Mouse (Mus musculus) hindbrain, postnatal 0 days (tissue): ENCODE results near the gene Mical2. TPM values are rescaled to one million over a fixed set of nuclear protein-coding genes. Genes with fewer than 3 reads are reported as not detected.

Experiments
- ATAC-seq: fragments of 200-750 bp; cut with Nextera tagmentation; 2 replicates; pipeline ENCODE4 v1.8.0; 2017; ENCODE audit warnings: mild to moderate bottlenecking, moderate TSS enrichment, moderate library complexity
- DNase-seq: peaks from one replicate; pipeline ENCODE4 v3.0.0-alpha.2; 2015; ENCODE audit warnings: low spot score
- H3K27ac ChIP-seq: fragments of 300-500 bp; sonication (generic); 2 replicates; pipeline ENCODE4 v1.5.1; 2014; ENCODE audit warnings: mild to moderate bottlenecking
- H3K27me3 ChIP-seq: fragments of 300-500 bp; sonication (generic); 2 replicates; pipeline ENCODE4 v1.6.1; 2014; ENCODE audit warnings: low read length, mixed read lengths; ENCODE audit not compliant: insufficient read depth
- H3K36me3 ChIP-seq: fragments of 300-500 bp; sonication (generic); 2 replicates; pipeline ENCODE4 v1.6.1; 2014; ENCODE audit warnings: low read length, mixed read lengths; ENCODE audit not compliant: insufficient read depth
- H3K4me1 ChIP-seq: fragments of 300-500 bp; sonication (generic); 2 replicates; pipeline ENCODE4 v1.6.1; 2014; ENCODE audit warnings: antibody characterized with exemption, low read length, mixed read lengths; ENCODE audit not compliant: insufficient read depth
- H3K4me2 ChIP-seq: fragments of 300-500 bp; sonication (generic); 2 replicates; pipeline ENCODE4 v1.6.1; 2014; ENCODE audit warnings: low read depth, mild to moderate bottlenecking, low read length, moderate library complexity, mixed read lengths
- H3K4me3 ChIP-seq: fragments of 300-500 bp; sonication (generic); 2 replicates; pipeline ENCODE4 v1.5.1; 2014; ENCODE audit warnings: low read length
- H3K9ac ChIP-seq: fragments of 300-500 bp; sonication (generic); replicated peaks from 2 replicates; pipeline ENCODE4 v1.6.1; 2014; ENCODE audit warnings: mild to moderate bottlenecking, low read length, moderate library complexity, mixed read lengths
- H3K9me3 ChIP-seq: fragments of 300-500 bp; sonication (generic); 2 replicates; pipeline ENCODE4 v1.6.1; 2016; ENCODE audit warnings: low read length, mixed read lengths
- CTCF ChIP-seq: IDR thresholded peaks from 2 replicates; pipeline ENCODE4 v1.5.1; 2016; ENCODE audit warnings: antibody characterized with exemption, control low read depth, low read depth
- WGBS: fragments of 180-500 bp; shearing (Covaris S2); extraction: QIAGEN DNeasy Blood & Tissue Kit; methylation state at CpG from one replicate; pipeline ENCODE4 v1.1.7; 2014; 5-methylcytosine and 5-hydroxymethylcytosine counted together
- polyA plus RNA-seq: library from polyadenylated mRNA; unstranded; fragments of >200 nt; fragmentation: Nextera tagmentation; extraction: Ambion mirVana; gene quantifications from 2 replicates; pipeline ENCODE4 v1.2.1, GENCODE M21; 2015
- total RNA-seq: library from RNA; depleted of rRNA; stranded (reverse); fragments of >200 nt; gene quantifications from 2 replicates; pipeline ENCODE4 v1.2.3, GENCODE M21; 2014

Mical2 gene
- total and polyA plus RNA-seq, 2 experiments from 2014 or later, result 6.4 to 16.5 TPM

DNA sequence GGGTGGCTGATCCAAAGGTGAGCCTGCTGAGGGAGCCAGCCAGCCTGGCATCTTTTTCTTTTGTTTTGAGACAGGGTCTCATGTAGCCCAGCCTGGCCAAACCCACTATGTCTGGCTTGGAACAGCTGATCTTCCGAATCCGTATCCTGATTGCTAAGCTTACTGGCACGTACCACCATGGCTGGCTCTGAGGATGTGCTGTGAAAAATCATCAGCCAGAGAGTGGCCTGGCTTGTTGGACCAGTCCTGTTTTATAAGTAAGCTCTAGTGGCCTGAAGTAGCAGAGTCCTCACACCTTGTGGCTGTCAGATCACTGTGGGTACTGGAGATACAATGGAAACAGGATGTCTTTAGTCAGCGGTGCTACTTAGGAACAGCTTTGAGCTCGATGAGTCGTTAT is 47.8 kb downstream of the Mical2 start:
- DNase-seq (no peak), ATAC-seq (no peak)
- WGBS, result 54% methylated on average over 6 of the region's 6 CpGs
- no peak for TF ChIP-seq CTCF
- Histone ChIP-seq H3K4me3 (no peak overlapping the region), H3K27ac (no peak overlapping the region), H3K4me1 (0 out of 2 replicates have a peak, but pooled peaks cover 5% of the 10 kb centered on the region), H3K9me3 (no peaks in the 10 kb centered on the region), H3K9ac (no peak overlapping the region), H3K36me3 (no peaks in the 10 kb centered on the region), H3K4me2 (no peak overlapping the region), H3K27me3 (no peaks in the 10 kb centered on the region)

DNA sequence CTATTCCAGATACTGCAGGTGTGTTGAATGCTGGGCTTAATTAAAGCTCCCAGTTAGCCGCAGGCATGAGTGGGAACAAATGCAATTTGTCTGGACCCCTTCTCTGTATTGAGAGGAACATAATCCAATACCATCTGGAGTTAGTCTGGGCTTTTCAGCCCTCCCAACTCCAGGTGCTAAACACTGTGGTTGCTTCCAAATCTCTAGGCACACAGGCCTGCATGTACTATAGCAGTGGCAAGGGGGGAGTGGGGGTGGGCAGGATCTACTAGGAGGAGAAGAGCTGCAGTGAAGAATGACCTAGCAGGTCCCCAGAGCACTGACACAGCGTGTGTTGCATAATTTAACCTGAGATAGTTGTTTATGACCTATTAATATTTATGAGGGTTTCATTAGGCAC is 49.0 kb downstream of the Mical2 start:
- 0 out of 2 replicates have a peak, but pooled peaks cover 5% of the 10 kb centered on the region for H3K4me1 ChIP-seq
- H3K9me3 ChIP-seq, result no peaks in the 10 kb centered on the region
- no peak overlapping the region for H3K9ac ChIP-seq
- TF ChIP-seq CTCF, result no peak
- no peaks in the 10 kb centered on the region for H3K27me3 ChIP-seq
- no peaks in the 10 kb centered on the region for H3K36me3 ChIP-seq
- no peak overlapping the region for H3K27ac ChIP-seq
- DNase-seq (no peak), ATAC-seq (no peak)
- no peak overlapping the region for H3K4me2 ChIP-seq
- 46% methylated on average over 2 of the region's 2 CpGs for WGBS
- H3K4me3 ChIP-seq, result no peak overlapping the region

DNA sequence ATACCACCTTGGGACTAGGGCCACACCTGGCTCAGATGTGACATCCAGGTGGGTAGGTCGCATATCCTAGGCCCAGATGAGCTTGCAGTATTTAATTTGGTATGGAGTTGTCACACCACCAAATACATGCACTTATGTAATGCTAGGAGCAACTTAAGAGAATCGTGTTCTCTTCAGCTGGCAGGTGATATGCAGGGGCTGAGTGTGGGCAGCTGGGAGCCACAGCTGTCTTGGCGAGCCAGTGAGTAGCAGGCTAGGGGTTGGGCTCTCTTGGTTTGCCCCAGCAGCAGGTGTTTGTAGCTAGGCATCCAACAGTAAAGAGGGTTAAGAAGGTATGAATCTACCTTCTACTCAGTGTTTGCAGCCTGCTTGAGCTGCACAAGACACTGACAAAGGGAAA is 49.4 kb downstream of the Mical2 start:
- DNase-seq, result no peak
- no peak overlapping the region for H3K4me3 ChIP-seq
- no peak overlapping the region for H3K27ac ChIP-seq
- 0 out of 2 replicates have a peak, but pooled peaks cover 5% of the 10 kb centered on the region for H3K4me1 ChIP-seq
- H3K9ac ChIP-seq, result no peak overlapping the region
- H3K9me3 ChIP-seq, result no peaks in the 10 kb centered on the region
- H3K4me2 ChIP-seq, result no peak overlapping the region
- no peak for ATAC-seq
- H3K36me3 ChIP-seq, result no peaks in the 10 kb centered on the region
- no peak for TF ChIP-seq CTCF
- WGBS, result 73% methylated on average over 3 of the region's 3 CpGs
- no peaks in the 10 kb centered on the region for H3K27me3 ChIP-seq

DNA sequence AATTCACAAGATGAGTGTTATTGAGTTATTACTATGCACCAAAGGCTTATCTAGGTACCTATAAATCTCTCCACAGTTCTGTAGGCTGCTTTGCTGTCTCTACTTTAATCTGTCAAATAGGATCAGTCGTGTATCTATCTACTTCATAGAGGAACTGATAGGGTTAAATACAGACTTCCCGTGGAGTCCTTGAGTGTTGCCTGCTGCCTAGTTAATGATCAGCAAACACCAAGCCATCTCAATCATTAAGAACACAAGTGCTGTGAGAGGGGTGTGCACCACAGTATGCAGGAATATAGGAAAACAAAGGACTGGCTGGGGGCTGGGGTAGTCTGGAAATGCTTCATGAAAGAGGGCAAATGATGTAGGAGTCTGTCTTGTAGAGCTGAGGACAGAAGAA is 50.2 kb downstream of the Mical2 start:
- ATAC-seq (no peak), DNase-seq (no peak)
- Histone ChIP-seq H3K9ac (no peak overlapping the region), H3K27ac (no peak overlapping the region), H3K36me3 (no peaks in the 10 kb centered on the region), H3K4me2 (no peak overlapping the region), H3K27me3 (no peaks in the 10 kb centered on the region), H3K4me3 (no peak overlapping the region), H3K4me1 (0 out of 2 replicates have a peak, but pooled peaks cover 5% of the 10 kb centered on the region), H3K9me3 (no peaks in the 10 kb centered on the region)
- no peak for TF ChIP-seq CTCF
- 48% methylated on average over 2 of the region's 2 CpGs for WGBS

DNA sequence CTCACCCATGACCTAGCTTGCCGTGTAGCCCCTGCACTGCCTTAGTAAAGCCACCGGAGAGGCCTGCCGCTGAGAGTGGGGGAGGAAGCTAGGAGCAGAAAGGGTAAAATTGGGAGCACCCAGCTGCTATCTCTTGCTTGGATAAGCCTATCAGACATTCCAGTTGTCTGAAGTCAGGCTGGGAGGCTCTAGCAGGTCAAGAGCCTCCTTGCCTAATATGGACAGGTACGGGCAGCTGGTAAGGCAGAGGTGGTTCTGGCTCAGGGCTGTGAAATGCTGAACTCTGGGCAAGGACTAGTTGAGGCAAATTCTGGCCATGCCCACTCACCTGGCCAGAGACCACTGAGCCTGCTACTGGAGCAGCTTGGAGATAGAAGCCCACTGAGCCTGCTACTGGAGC is 51.2 kb downstream of the Mical2 start:
- Histone ChIP-seq H3K36me3 (no peaks in the 10 kb centered on the region), H3K4me2 (no peak overlapping the region), H3K9ac (no peak overlapping the region), H3K4me3 (no peak overlapping the region), H3K27ac (no peak overlapping the region), H3K9me3 (no peaks in the 10 kb centered on the region), H3K4me1 (0 out of 2 replicates have a peak, but pooled peaks cover 5% of the 10 kb centered on the region), H3K27me3 (no peaks in the 10 kb centered on the region)
- TF ChIP-seq CTCF, result no peak
- DNase-seq, result no peak
- ATAC-seq, result no peak
- 94% methylated on average over 4 of the region's 4 CpGs for WGBS

DNA sequence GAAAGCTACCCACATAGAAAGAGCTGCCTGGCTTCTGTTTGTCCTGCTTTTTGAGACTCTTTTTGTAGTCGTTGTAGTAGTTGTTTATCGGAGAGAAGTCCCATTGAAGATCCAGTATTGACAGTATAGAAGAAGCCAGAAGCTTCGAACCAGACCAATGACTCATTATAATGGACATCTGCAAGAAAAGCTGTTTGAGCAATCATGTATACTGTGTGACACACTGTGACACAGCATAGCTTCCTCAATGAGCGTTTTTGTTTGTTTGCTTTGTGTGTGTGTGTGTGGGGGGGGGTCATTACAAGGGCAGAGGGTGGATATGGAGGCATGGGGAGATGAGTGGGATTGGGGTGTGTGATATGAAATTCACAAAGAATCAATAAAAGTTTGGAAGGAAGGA is 53.0 kb downstream of the Mical2 start:
- Histone ChIP-seq H3K27ac (no peak overlapping the region), H3K9ac (no peak overlapping the region), H3K27me3 (no peaks in the 10 kb centered on the region), H3K9me3 (no peaks in the 10 kb centered on the region), H3K4me3 (no peak overlapping the region), H3K4me1 (0 out of 2 replicates have a peak, but pooled peaks cover 5% of the 10 kb centered on the region), H3K4me2 (no peak overlapping the region), H3K36me3 (no peaks in the 10 kb centered on the region)
- TF ChIP-seq CTCF, result no peak
- DNase-seq (no peak), ATAC-seq (no peak)
- 68% methylated on average over 4 of the region's 4 CpGs for WGBS

GRCm38 (mm10) chr7:112280474-112280873 is 54.8 kb downstream of the Mical2 start:
- Histone ChIP-seq H3K4me2 (no peak overlapping the region), H3K4me1 (no peaks in the 10 kb centered on the region), H3K9me3 (no peaks in the 10 kb centered on the region), H3K4me3 (no peak overlapping the region), H3K27ac (no peak overlapping the region), H3K9ac (no peak overlapping the region), H3K27me3 (no peaks in the 10 kb centered on the region), H3K36me3 (no peaks in the 10 kb centered on the region)
- ATAC-seq (no peak), DNase-seq (no peak)
- 45% methylated on average over 3 of the region's 3 CpGs for WGBS
- TF ChIP-seq CTCF, result no peak
